Mouse (Mus musculus) CH12.LX (cell line): ENCODE measurements around the gene Nxpe3.

Source experiments
- CHD1 ChIP-seq: IDR thresholded peaks from 2 replicates; pipeline ENCODE4 v1.6.1; 2012; ENCODE audit warnings: low read depth, low read length, improper control_type of control experiment, inconsistent platforms
- CTCF ChIP-seq, 2 experiments: IDR thresholded peaks in 1 of 2; conservative IDR thresholded peaks in 1 of 2; 2 replicates each; pipeline ENCODE4 v1.5.1; 2011 to 2012; ENCODE audit warnings: low read depth in 2 of 2, low read length in 2 of 2, improper control_type of control experiment in 1 of 2, inconsistent platforms in 1 of 2, mild to moderate bottlenecking in 1 of 2, moderate library complexity in 1 of 2
- ELF1 ChIP-seq: IDR thresholded peaks from 2 replicates; pipeline ENCODE4 v1.6.1; 2014; ENCODE audit warnings: low read depth, mild to moderate bottlenecking, inconsistent platforms, low read length, improper control_type of control experiment
- MEF2A ChIP-seq: IDR thresholded peaks from 2 replicates; pipeline ENCODE4 v1.6.1; 2014; ENCODE audit warnings: low read depth, mild to moderate bottlenecking, inconsistent platforms, low read length, improper control_type of control experiment, borderline replicate concordance
- TBP ChIP-seq: conservative IDR thresholded peaks from 2 replicates; pipeline ENCODE4 v1.6.1; 2011; ENCODE audit warnings: low read depth, low read length, improper control_type of control experiment
- UBTF ChIP-seq: IDR thresholded peaks from 2 replicates; pipeline ENCODE4 v1.6.1; 2012; ENCODE audit warnings: low read depth, mild to moderate bottlenecking, inconsistent platforms, low read length, improper control_type of control experiment, moderate library complexity

- TF ChIP-seq CHD1 (no peak), MEF2A (no peak; the same call in 1 of the 2 replicates), CTCF (conservative IDR thresholded peaks at IDR 0.05 in 1 of 2, IDR thresholded peaks at IDR 0.05 in 1 of 2; ENCODE audit: low read depth in 2 of 2, low read length in 2 of 2) (peak; percentile 99), ELF1 (no peak), UBTF (no peak), TBP (no peak)
These were observed 42.0 kb downstream of the Nxpe3 start for GRCm38 (mm10) chr16:55852943-55853727.
